Mouse (Mus musculus) neural tube, embryonic 13.5 days (tissue): Measurements from ENCODE around the gene Mpzl1. TPM values are rescaled to one million over a fixed set of nuclear protein-coding genes. Genes with fewer than 3 reads are reported as not detected.

Source experiments
- ATAC-seq: fragments of 200-750 bp; cut with Nextera tagmentation; 2 replicates; pipeline ENCODE4 v1.8.0; 2017; ENCODE audit warnings: low read depth, mild to moderate bottlenecking, moderate TSS enrichment, moderate library complexity
- H3K27ac ChIP-seq: fragments of 300-500 bp; sonication (generic); replicated peaks from 2 replicates; pipeline ENCODE4 v1.5.1; 2015; ENCODE audit warnings: moderate library complexity, mild to moderate bottlenecking, inconsistent platforms
- H3K27me3 ChIP-seq: fragments of 300-500 bp; sonication (generic); 2 replicates; pipeline ENCODE4 v1.6.1; 2015; ENCODE audit warnings: mild to moderate bottlenecking, inconsistent platforms
- H3K36me3 ChIP-seq: fragments of 300-500 bp; sonication (generic); 2 replicates; pipeline ENCODE4 v1.6.1; 2015; ENCODE audit warnings: mild to moderate bottlenecking, inconsistent platforms
- H3K4me1 ChIP-seq: fragments of 300-500 bp; sonication (generic); replicated peaks from 2 replicates; pipeline ENCODE4 v1.6.1; 2015; ENCODE audit warnings: inconsistent platforms
- H3K4me2 ChIP-seq: fragments of 300-500 bp; sonication (generic); 2 replicates; pipeline ENCODE4 v1.6.1; 2015; ENCODE audit warnings: inconsistent platforms, mild to moderate bottlenecking, moderate library complexity
- H3K4me3 ChIP-seq: fragments of 300-500 bp; sonication (generic); 2 replicates; pipeline ENCODE4 v1.5.1; 2015; ENCODE audit warnings: mild to moderate bottlenecking, inconsistent platforms
- H3K9ac ChIP-seq: fragments of 300-500 bp; sonication (generic); 2 replicates; pipeline ENCODE4 v1.6.1; 2015; ENCODE audit warnings: moderate library complexity, mild to moderate bottlenecking, inconsistent platforms
- H3K9me3 ChIP-seq: fragments of 300-500 bp; sonication (generic); 2 replicates; pipeline ENCODE4 v1.6.1; 2016; ENCODE audit warnings: inconsistent platforms
- WGBS: fragments of 180-500 bp; shearing (Covaris S2); methylation state at CpG from one replicate; pipeline ENCODE4 v1.1.7; 2015; 5-methylcytosine and 5-hydroxymethylcytosine counted together
- polyA plus RNA-seq: library from polyadenylated mRNA; unstranded; fragments of >200 nt; fragmentation: Nextera tagmentation; extraction: Ambion mirVana; gene quantifications from 2 replicates; pipeline ENCODE4 v1.2.1, GENCODE M21; 2015

Gene Mpzl1
- polyA plus RNA-seq, 1 experiment from 2014 or later: 159 TPM

GRCm38 (mm10) chr1:165587845-165588244 lies 46.5 kb downstream of the Mpzl1 start:
- H3K9ac ChIP-seq: no peak overlapping the region
- no peak overlapping the region for H3K4me2 ChIP-seq
- H3K4me1 ChIP-seq: peaks cover 11% of the 10 kb centered on the region
- H3K4me3 ChIP-seq: no peak overlapping the region
- no peak overlapping the region for H3K27ac ChIP-seq
- H3K36me3 ChIP-seq: peaks cover 28% of the 10 kb centered on the region
- WGBS: 66% methylated on average over 8 of the region's 8 CpGs
- no peaks in the 10 kb centered on the region for H3K27me3 ChIP-seq
- no peaks in the 10 kb centered on the region for H3K9me3 ChIP-seq
- ATAC-seq: no peak

- no peak overlapping the region for H3K9ac ChIP-seq
- no peaks in the 10 kb centered on the region for H3K9me3 ChIP-seq
- peaks cover 11% of the 10 kb centered on the region for H3K4me1 ChIP-seq
- WGBS: 97% methylated on average over 1 of the region's 1 CpGs
- no peak overlapping the region for H3K4me3 ChIP-seq
- H3K27me3 ChIP-seq: no peaks in the 10 kb centered on the region
- H3K4me2 ChIP-seq: no peak overlapping the region
- H3K27ac ChIP-seq: no peak overlapping the region
- no peak for ATAC-seq
- peaks cover 15% of the 10 kb centered on the region for H3K36me3 ChIP-seq
These were observed 48.0 kb downstream of the Mpzl1 start for GRCm38 (mm10) chr1:165586366-165586765.

- no peak for ATAC-seq
- H3K9me3 ChIP-seq: no peaks in the 10 kb centered on the region
- 70% methylated on average over 14 of the region's 14 CpGs for WGBS
These were observed 48.8 kb downstream of the Mpzl1 start for GRCm38 (mm10) chr1:165585389-165586104.

GRCm38 (mm10) chr1:165583529-165584184 lies 50.7 kb downstream of the Mpzl1 start:
- peak; percentile 76 for ATAC-seq

More at GRCm38 (mm10) chr1:165585389-165586104, 48.8 kb downstream of the Mpzl1 start:
- Histone ChIP-seq H3K27ac (no peak overlapping the region), H3K9ac (no peak overlapping the region), H3K4me3 (no peak overlapping the region), H3K27me3 (no peaks in the 10 kb centered on the region), H3K36me3 (peaks cover 6% of the 10 kb centered on the region; the same call in 1 of the 2 replicates), H3K4me1 (peaks cover 11% of the 10 kb centered on the region), H3K4me2 (no peak overlapping the region)

GRCm38 (mm10) chr1:165581255-165581654 lies 53.1 kb downstream of the Mpzl1 start:
- Histone ChIP-seq H3K36me3 (no peaks in the 10 kb centered on the region), H3K4me3 (no peak overlapping the region), H3K27ac (no peak overlapping the region), H3K9me3 (no peaks in the 10 kb centered on the region), H3K4me1 (no peaks in the 10 kb centered on the region), H3K9ac (no peak overlapping the region), H3K4me2 (no peak overlapping the region), H3K27me3 (no peaks in the 10 kb centered on the region)
- 93% methylated on average over 3 of the region's 3 CpGs for WGBS
- no peak for ATAC-seq

More at GRCm38 (mm10) chr1:165583529-165584184, 50.7 kb downstream of the Mpzl1 start:
- no peak overlapping the region for H3K4me2 ChIP-seq
- no peak overlapping the region for H3K4me3 ChIP-seq
- no peak overlapping the region for H3K27ac ChIP-seq
- no peaks in the 10 kb centered on the region for H3K36me3 ChIP-seq
- H3K9me3 ChIP-seq: no peaks in the 10 kb centered on the region
- H3K4me1 ChIP-seq: no peaks in the 10 kb centered on the region
- H3K27me3 ChIP-seq: no peaks in the 10 kb centered on the region
- WGBS: 30% methylated on average over 12 of the region's 12 CpGs
- H3K9ac ChIP-seq: no peak overlapping the region

GRCm38 (mm10) chr1:165579332-165579731 lies 55.0 kb downstream of the Mpzl1 start:
- Histone ChIP-seq H3K27me3 (no peaks in the 10 kb centered on the region), H3K9ac (no peak overlapping the region), H3K27ac (no peak overlapping the region), H3K4me1 (no peaks in the 10 kb centered on the region), H3K4me3 (no peak overlapping the region), H3K4me2 (no peak overlapping the region), H3K36me3 (no peaks in the 10 kb centered on the region), H3K9me3 (no peaks in the 10 kb centered on the region)
- ATAC-seq: no peak
- 51% methylated on average over 5 of the region's 5 CpGs for WGBS

- Histone ChIP-seq H3K4me1 (no peaks in the 10 kb centered on the region), H3K27me3 (no peaks in the 10 kb centered on the region), H3K36me3 (no peaks in the 10 kb centered on the region), H3K9ac (no peak overlapping the region), H3K9me3 (no peaks in the 10 kb centered on the region), H3K4me2 (no peak overlapping the region), H3K4me3 (no peak overlapping the region), H3K27ac (no peak overlapping the region)
- 82% methylated on average over 9 of the region's 9 CpGs for WGBS
- no peak for ATAC-seq
These were observed 57.8 kb downstream of the Mpzl1 start for GRCm38 (mm10) chr1:165576459-165577112.

- Histone ChIP-seq H3K27me3 (no peaks in the 10 kb centered on the region), H3K9ac (no peak overlapping the region), H3K27ac (no peak overlapping the region), H3K4me1 (no peaks in the 10 kb centered on the region), H3K4me2 (no peak overlapping the region), H3K4me3 (no peak overlapping the region), H3K36me3 (no peaks in the 10 kb centered on the region), H3K9me3 (no peaks in the 10 kb centered on the region)
- ATAC-seq: no peak
- 91% methylated on average over 4 of the region's 4 CpGs for WGBS
These were observed 58.3 kb downstream of the Mpzl1 start for GRCm38 (mm10) chr1:165576005-165576404.

- Histone ChIP-seq H3K4me1 (no peaks in the 10 kb centered on the region), H3K4me2 (no peak overlapping the region), H3K9ac (no peak overlapping the region), H3K27me3 (no peaks in the 10 kb centered on the region), H3K9me3 (no peaks in the 10 kb centered on the region), H3K27ac (no peak overlapping the region), H3K36me3 (no peaks in the 10 kb centered on the region), H3K4me3 (no peak overlapping the region)
- no peak for ATAC-seq
- WGBS: 74% methylated on average over 7 of the region's 7 CpGs
These were observed 66.9 kb downstream of the Mpzl1 start for GRCm38 (mm10) chr1:165567466-165567865.

- H3K4me2 ChIP-seq: no peak overlapping the region
- 94% methylated on average over 4 of the region's 4 CpGs for WGBS
These were observed 69.1 kb downstream of the Mpzl1 start for GRCm38 (mm10) chr1:165565283-165565682.

GRCm38 (mm10) chr1:165559073-165559472 lies 75.3 kb downstream of the Mpzl1 start:
- Histone ChIP-seq H3K36me3 (no peaks in the 10 kb centered on the region), H3K4me1 (no peaks in the 10 kb centered on the region), H3K27ac (no peak overlapping the region), H3K4me3 (no peak overlapping the region), H3K4me2 (no peak overlapping the region), H3K27me3 (no peaks in the 10 kb centered on the region), H3K9me3 (no peaks in the 10 kb centered on the region), H3K9ac (no peak overlapping the region)
- WGBS: 86% methylated on average over 9 of the region's 9 CpGs
- ATAC-seq: no peak

More at GRCm38 (mm10) chr1:165565283-165565682, 69.1 kb downstream of the Mpzl1 start:
- H3K36me3 ChIP-seq: no peaks in the 10 kb centered on the region
- no peaks in the 10 kb centered on the region for H3K27me3 ChIP-seq
- no peak overlapping the region for H3K27ac ChIP-seq
- ATAC-seq: no peak
- no peak overlapping the region for H3K4me3 ChIP-seq
- no peaks in the 10 kb centered on the region for H3K4me1 ChIP-seq
- no peak overlapping the region for H3K9ac ChIP-seq
- H3K9me3 ChIP-seq: no peaks in the 10 kb centered on the region

- Histone ChIP-seq H3K36me3 (no peaks in the 10 kb centered on the region), H3K9ac (no peak overlapping the region)
- WGBS: 70% methylated on average over 2 of the region's 2 CpGs
These were observed 77.6 kb downstream of the Mpzl1 start for GRCm38 (mm10) chr1:165556711-165557110.

More at GRCm38 (mm10) chr1:165556711-165557110, 77.6 kb downstream of the Mpzl1 start:
- no peak overlapping the region for H3K4me2 ChIP-seq
- no peak for ATAC-seq
- no peaks in the 10 kb centered on the region for H3K4me1 ChIP-seq
- H3K27me3 ChIP-seq: no peaks in the 10 kb centered on the region
- peaks cover 8% of the 10 kb centered on the region for H3K9me3 ChIP-seq
- no peak overlapping the region for H3K27ac ChIP-seq
- no peak overlapping the region for H3K4me3 ChIP-seq
